Mouse (Mus musculus): ENCODE results near the gene Mrps17.
"Not testable (repeated sequence)": the region's sequence is repeated elsewhere in the genome, so short reads cannot be mapped to it uniquely, and the experiment has no call there.

The Mrps17 gene

GRCm38 (mm10) chr5:129715326-129715861, at the start of gene Mrps17:
Gene Mrps17 (plus strand): TSS chr5:129715497.
- peak; percentile 94 to 96 for DNase-seq (ENCODE audit: low spot score in 2 of 2)

- DNase-seq (ENCODE audit: low spot score in 2 of 2) = peak in 1 of 2 experiments; percentile 42
Observed at GRCm38 (mm10) chr5:129666271-129666909, 48.9 kb upstream of the Mrps17 start.

- DNase-seq (ENCODE audit: low spot score in 2 of 2) = no peak
Observed at GRCm38 (mm10) chr5:129667851-129668250, 47.4 kb upstream of the Mrps17 start.

- DNase-seq (ENCODE audit: low spot score in 2 of 2) = no peak
Observed at GRCm38 (mm10) chr5:129669453-129670035, 45.8 kb upstream of the Mrps17 start.

- DNase-seq (ENCODE audit: low spot score in 2 of 2) = peak; percentile 89
Observed at GRCm38 (mm10) chr5:129670036-129670458, 45.2 kb upstream of the Mrps17 start, which contains the start of gene Zfp11. Gene Zfp11 (minus strand): TSS chr5:129670099.

- not testable (repeated sequence) for DNase-seq (ENCODE audit: low spot score in 2 of 2)
Observed at GRCm38 (mm10) chr5:129685141-129685540, 30.2 kb upstream of the Mrps17 start.

- no peak for DNase-seq (ENCODE audit: low spot score in 2 of 2)
Observed at GRCm38 (mm10) chr5:129687621-129688020, 27.7 kb upstream of the Mrps17 start.

- DNase-seq (ENCODE audit: low spot score in 2 of 2) = no peak
Observed at GRCm38 (mm10) chr5:129690528-129690927, 24.8 kb upstream of the Mrps17 start.

- DNase-seq (ENCODE audit: low spot score in 2 of 2) = no peak
Observed at GRCm38 (mm10) chr5:129700506-129700905, 14.8 kb upstream of the Mrps17 start.

GRCm38 (mm10) chr5:129701706-129702105, 13.6 kb upstream of the Mrps17 start:
- DNase-seq (ENCODE audit: low spot score in 2 of 2) = no peak

- no peak for DNase-seq (ENCODE audit: low spot score in 2 of 2)
Observed at GRCm38 (mm10) chr5:129703368-129703767, 11.9 kb upstream of the Mrps17 start.

GRCm38 (mm10) chr5:129708412-129708811, 6.9 kb upstream of the Mrps17 start, which contains the start of gene Sept14:
Gene Sept14 (minus strand): TSS chr5:129708512.
- no peak for DNase-seq (ENCODE audit: low spot score in 2 of 2)

- DNase-seq (ENCODE audit: low spot score in 2 of 2) = no peak
Observed at GRCm38 (mm10) chr5:129717016-129717415, 1.7 kb downstream of the Mrps17 start.

- no peak for DNase-seq (ENCODE audit: low spot score in 2 of 2)
Observed at GRCm38 (mm10) chr5:129720176-129720575, 4.9 kb downstream of the Mrps17 start.

GRCm38 (mm10) chr5:129724268-129724667, 9.0 kb downstream of the Mrps17 start:
- no peak for DNase-seq (ENCODE audit: low spot score in 2 of 2)

GRCm38 (mm10) chr5:129724834-129725773, 9.8 kb downstream of the Mrps17 start, which contains the start of gene Nipsnap2:
Gene Nipsnap2 (plus strand): TSS chr5:129725063.
- peak; percentile 87 to 92 for DNase-seq (ENCODE audit: low spot score in 2 of 2)

GRCm38 (mm10) chr5:129725774-129726392, 10.6 kb downstream of the Mrps17 start:
- no peak for DNase-seq (ENCODE audit: low spot score in 2 of 2)

- DNase-seq (ENCODE audit: low spot score in 2 of 2) = no peak
Observed at GRCm38 (mm10) chr5:129726784-129727183, 11.5 kb downstream of the Mrps17 start.

GRCm38 (mm10) chr5:129729286-129729685, 14.0 kb downstream of the Mrps17 start:
- no peak for DNase-seq (ENCODE audit: low spot score in 2 of 2)

- DNase-seq (ENCODE audit: low spot score in 2 of 2) = no peak
Observed at GRCm38 (mm10) chr5:129730344-129730743, 15.0 kb downstream of the Mrps17 start.

- no peak for DNase-seq (ENCODE audit: low spot score in 2 of 2)
Observed at GRCm38 (mm10) chr5:129731021-129731420, 15.7 kb downstream of the Mrps17 start.
